Mouse (Mus musculus) forebrain, embryonic 12.5 days (tissue): ENCODE measurements at regions not wholly inside any gene's neighbourhood (a gene's known extent, or its start where the extent isn't known, plus 50 kb on each side); places are given as distances from the start of the nearest gene placed in this dataset.

Experiments
- ATAC-seq: fragments of 200-750 bp; cut with Nextera tagmentation; 2 replicates; pipeline ENCODE4 v1.8.0; 2017; ENCODE audit warnings: moderate TSS enrichment; ENCODE audit not compliant: low FRiP score
- H3K27ac ChIP-seq: fragments of 300-500 bp; sonication (generic); 2 replicates; pipeline ENCODE4 v1.5.1; 2016; ENCODE audit warnings: mild to moderate bottlenecking
- H3K27me3 ChIP-seq: fragments of 300-500 bp; sonication (generic); 2 replicates; pipeline ENCODE4 v1.6.1; 2016; ENCODE audit warnings: mild to moderate bottlenecking
- H3K36me3 ChIP-seq: fragments of 300-500 bp; sonication (generic); replicated peaks from 2 replicates; pipeline ENCODE4 v1.6.1; 2016; ENCODE audit warnings: mild to moderate bottlenecking
- H3K4me1 ChIP-seq: fragments of 300-500 bp; sonication (generic); 2 replicates; pipeline ENCODE4 v1.6.1; 2016
- H3K4me2 ChIP-seq: fragments of 300-500 bp; sonication (generic); 2 replicates; pipeline ENCODE4 v1.6.1; 2016; ENCODE audit warnings: mild to moderate bottlenecking, moderate library complexity
- H3K4me3 ChIP-seq: fragments of 300-500 bp; sonication (generic); replicated peaks from 2 replicates; pipeline ENCODE4 v1.5.1; 2016; ENCODE audit warnings: mild to moderate bottlenecking
- H3K9ac ChIP-seq: fragments of 300-500 bp; sonication (generic); 2 replicates; pipeline ENCODE4 v1.6.1; 2016; ENCODE audit warnings: mild to moderate bottlenecking
- H3K9me3 ChIP-seq: fragments of 300-500 bp; sonication (generic); 2 replicates; pipeline ENCODE4 v1.6.1; 2016
- WGBS: fragments of 180-500 bp; shearing (Covaris S2); methylation state at CpG from one replicate; pipeline ENCODE4 v1.1.7; 2016; 5-methylcytosine and 5-hydroxymethylcytosine counted together

DNA sequence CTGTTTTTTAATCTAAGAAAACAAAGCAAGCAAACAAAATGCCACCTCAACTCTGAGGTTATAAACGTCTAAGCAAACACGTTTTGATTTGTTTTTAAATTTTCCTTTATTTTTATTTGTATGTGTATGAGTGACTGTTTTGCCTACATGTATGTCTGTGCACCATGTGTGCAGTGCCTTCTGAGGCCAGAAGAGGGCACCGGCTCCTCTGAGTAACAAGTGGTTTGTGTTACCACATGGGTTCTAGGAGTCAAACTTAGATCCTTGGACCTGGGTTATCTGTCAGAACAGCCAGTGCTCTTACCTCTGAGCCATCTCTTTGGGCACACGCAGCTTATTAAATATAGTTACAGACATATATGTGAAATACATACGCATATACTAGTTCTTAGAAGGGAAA, 57.6 kb upstream of the Rad23b start:
- H3K27ac ChIP-seq: no peak overlapping the region
- no peak for ATAC-seq
- 94% methylated on average over 5 of the region's 5 CpGs for WGBS

GRCm38 (mm10) chr4:55292701-55293100, 57.1 kb upstream of the Rad23b start:
- Histone ChIP-seq H3K4me2 (no peak overlapping the region), H3K4me3 (no peak overlapping the region), H3K36me3 (no peaks in the 10 kb centered on the region), H3K4me1 (peaks cover 25% of the 10 kb centered on the region), H3K27me3 (0 out of 2 replicates have a peak, but pooled peaks cover 5% of the 10 kb centered on the region), H3K9ac (no peak overlapping the region), H3K27ac (peak overlapping the region; percentile 73; the same call in 1 of the 2 replicates), H3K9me3 (no peaks in the 10 kb centered on the region)
- no peak for ATAC-seq
- WGBS: 26% methylated on average over 4 of the region's 4 CpGs

More for the DNA sequence above, 57.6 kb upstream of the Rad23b start:
- H3K27me3 ChIP-seq: 0 out of 2 replicates have a peak, but pooled peaks cover 6% of the 10 kb centered on the region
- peaks cover 25% of the 10 kb centered on the region for H3K4me1 ChIP-seq
- no peaks in the 10 kb centered on the region for H3K9me3 ChIP-seq
- H3K9ac ChIP-seq: no peak overlapping the region
- no peaks in the 10 kb centered on the region for H3K36me3 ChIP-seq
- H3K4me2 ChIP-seq: no peak overlapping the region
- H3K4me3 ChIP-seq: no peak overlapping the region

DNA sequence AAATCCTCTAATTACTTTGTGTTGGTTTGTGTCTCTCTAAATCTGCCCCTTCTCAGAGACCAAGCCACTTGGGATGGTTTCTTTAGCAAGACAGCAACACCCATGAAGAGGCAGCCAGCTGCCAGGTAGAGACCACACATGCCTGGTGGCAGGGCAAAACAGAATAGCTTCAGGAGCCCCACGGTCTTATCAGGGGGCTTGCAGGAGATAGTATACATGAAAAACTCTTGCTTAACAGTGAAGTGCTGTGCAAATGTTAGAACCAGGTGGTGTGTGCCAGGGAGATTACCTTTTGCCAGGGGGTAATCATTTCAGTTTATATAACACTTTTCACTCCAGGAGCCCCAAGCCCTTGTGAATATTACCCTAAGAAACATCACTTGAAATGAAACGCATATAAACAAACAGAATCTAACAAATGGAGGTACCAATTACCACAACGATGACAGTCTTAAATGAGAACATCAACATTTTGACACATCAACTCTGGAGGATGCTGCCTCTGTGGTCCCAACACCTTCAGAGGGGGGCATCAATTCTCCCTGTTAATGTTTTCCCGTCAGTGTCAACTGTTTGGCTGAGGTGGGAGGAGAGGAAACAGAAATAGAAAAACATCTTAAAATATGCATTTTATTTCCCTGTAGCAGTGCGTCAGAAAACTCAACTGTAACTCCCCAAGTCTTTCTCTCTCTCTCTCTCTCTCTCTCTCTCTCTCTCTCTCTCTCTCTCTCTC, 56.3 kb upstream of the Rad23b start:
- Histone ChIP-seq H3K36me3 (no peaks in the 10 kb centered on the region), H3K4me1 (peaks cover 25% of the 10 kb centered on the region), H3K27ac (peak overlapping the region; percentile 73), H3K9ac (0 out of 2 replicates have a peak overlapping the region, but pooled peaks have one; percentile 54), H3K4me3 (no peak overlapping the region; the same call in 1 of the 2 replicates), H3K27me3 (0 out of 2 replicates have a peak, but pooled peaks cover 5% of the 10 kb centered on the region), H3K4me2 (peak overlapping the region; percentile 55), H3K9me3 (no peaks in the 10 kb centered on the region)
- WGBS: 13% methylated on average over 5 of the region's 5 CpGs
- peak; percentile 37; the same call in 1 of the 2 replicates for ATAC-seq

DNA sequence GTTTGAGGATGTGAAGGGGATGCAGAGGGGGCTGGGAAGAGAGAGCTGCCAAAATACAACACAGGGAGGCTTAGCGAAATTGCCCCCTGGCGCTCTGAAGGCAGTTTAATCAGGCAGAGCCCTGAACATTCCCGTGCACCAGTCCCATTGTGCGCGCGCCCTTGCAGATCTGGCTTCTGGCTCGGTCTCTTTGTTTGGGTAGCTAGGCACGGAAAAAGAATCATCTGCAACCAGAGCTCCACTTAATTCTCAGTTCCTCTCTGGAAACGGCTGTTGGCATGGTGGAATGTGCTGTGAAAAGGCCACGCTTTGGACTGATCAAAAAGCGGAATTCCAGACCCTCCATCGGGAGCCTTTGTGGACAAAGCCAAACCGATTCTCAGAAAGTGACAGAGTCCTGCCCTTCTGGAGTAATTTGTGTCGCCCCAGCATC, 55.6 kb upstream of the Rad23b start:
- peak; percentile 92 for ATAC-seq
- no peaks in the 10 kb centered on the region for H3K27me3 ChIP-seq

GRCm38 (mm10) chr4:55297841-55298240, 52.0 kb upstream of the Rad23b start:
- Histone ChIP-seq H3K27ac (no peak overlapping the region), H3K36me3 (no peaks in the 10 kb centered on the region), H3K9ac (no peak overlapping the region), H3K4me2 (no peak overlapping the region), H3K4me3 (no peak overlapping the region), H3K9me3 (no peaks in the 10 kb centered on the region), H3K4me1 (peaks cover 21% of the 10 kb centered on the region), H3K27me3 (no peaks in the 10 kb centered on the region)
- WGBS: 90% methylated on average over 3 of the region's 3 CpGs
- ATAC-seq: no peak

More for the DNA sequence above, 55.6 kb upstream of the Rad23b start:
- peak overlapping the region; percentile 55 for H3K4me2 ChIP-seq
- peak overlapping the region; percentile 85 for H3K27ac ChIP-seq
- peaks cover 25% of the 10 kb centered on the region for H3K4me1 ChIP-seq
- peak overlapping the region; percentile 54; the same call in 1 of the 2 replicates for H3K9ac ChIP-seq
- no peaks in the 10 kb centered on the region for H3K9me3 ChIP-seq
- WGBS: under 1% methylated on average over 14 of the region's 14 CpGs
- no peaks in the 10 kb centered on the region for H3K36me3 ChIP-seq
- peak overlapping the region; percentile 33 for H3K4me3 ChIP-seq
